Mouse (Mus musculus): ENCODE results near the gene Prtn3. TPM values are rescaled to one million over a fixed set of nuclear protein-coding genes. Genes with fewer than 3 reads are reported as not detected.

Prtn3 gene
- polyA plus RNA-seq, 1 experiment from 2014 or later = 3.0 TPM

GRCm38 (mm10) chr10:79865801-79866295 lies 8.4 kb upstream of the Prtn3 start:
- 61% methylated on average over 19 of the region's 19 CpGs for WGBS
- Histone ChIP-seq H3K4me1 (replicated peaks; ENCODE audit: control insufficient read depth, insufficient read depth, low read length) (no peaks in the 10 kb centered on the region), H3K4me2 (ENCODE audit: low read depth, low read length) (no peak overlapping the region), H3K9ac (ENCODE audit: low read length) (no peak overlapping the region), H3K36me3 (ENCODE audit: control insufficient read depth, insufficient read depth, low read length) (peaks cover 35% of the 10 kb centered on the region), H3K27me3 (ENCODE audit: control insufficient read depth, insufficient read depth, low read depth, low read length) (no peaks in the 10 kb centered on the region), H3K27ac (ENCODE audit: low read length) (no peak overlapping the region), H3K9me3 (ENCODE audit: control insufficient read depth, low read length) (no peaks in the 10 kb centered on the region), H3K4me3 (ENCODE audit: low read length) (no peak overlapping the region)
- ATAC-seq (ENCODE audit: low read depth) = 0 out of 2 replicates have a peak, but pooled peaks have one; percentile 9

DNA sequence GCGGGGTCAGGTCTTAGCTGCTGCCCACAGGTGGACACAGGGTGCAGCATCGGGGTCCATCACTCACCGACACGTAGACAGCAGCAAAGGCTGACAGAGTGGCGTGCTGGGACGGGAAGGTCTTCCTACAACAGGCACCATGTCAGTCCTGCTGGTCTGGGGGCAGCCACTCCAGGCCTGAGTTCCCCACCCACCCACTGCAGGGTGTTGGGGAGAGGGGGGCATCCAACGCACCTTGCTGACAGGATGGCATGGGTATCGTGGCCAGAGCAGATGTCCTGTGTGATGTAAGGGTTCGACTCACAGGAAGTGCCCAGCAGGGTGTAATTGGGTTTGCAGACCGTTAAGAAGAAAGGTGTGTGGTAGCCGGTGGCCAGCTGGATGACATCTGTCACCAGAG lies 7.7 kb upstream of the Prtn3 start:
- Histone ChIP-seq H3K4me1 (replicated peaks; ENCODE audit: control insufficient read depth, insufficient read depth, low read length) (no peaks in the 10 kb centered on the region), H3K36me3 (ENCODE audit: control insufficient read depth, insufficient read depth, low read length) (peaks cover 27% of the 10 kb centered on the region), H3K27me3 (ENCODE audit: control insufficient read depth, insufficient read depth, low read depth, low read length) (no peaks in the 10 kb centered on the region), H3K9me3 (ENCODE audit: control insufficient read depth, low read length) (no peaks in the 10 kb centered on the region), H3K27ac (ENCODE audit: low read length) (no peak overlapping the region), H3K4me2 (ENCODE audit: low read depth, low read length) (no peak overlapping the region), H3K9ac (ENCODE audit: low read length) (no peak overlapping the region), H3K4me3 (ENCODE audit: low read length) (no peak overlapping the region)
- ATAC-seq (ENCODE audit: low read depth) = no peak
- WGBS = 74% methylated on average over 11 of the region's 11 CpGs

DNA sequence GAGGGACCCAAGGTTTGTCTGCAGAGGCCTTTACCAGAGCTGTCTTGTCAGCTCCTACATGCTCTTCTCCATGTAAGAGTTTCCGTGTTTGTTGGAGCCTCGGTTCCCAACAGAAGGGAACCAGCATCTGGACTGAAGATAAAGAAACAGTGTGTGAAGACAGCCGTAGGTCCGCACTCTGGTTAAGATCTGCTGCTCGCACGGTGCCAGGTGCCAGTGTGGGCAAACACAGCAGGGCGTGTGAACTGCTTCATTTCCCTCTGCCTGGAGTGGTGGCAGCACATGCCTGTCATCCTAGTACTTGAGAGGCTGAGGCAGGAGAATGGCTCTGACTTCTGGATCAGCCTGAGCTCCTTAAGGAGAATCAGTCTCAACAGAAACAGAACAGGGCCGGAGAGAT lies 2.4 kb upstream of the Prtn3 start:
- no peak overlapping the region for H3K4me3 ChIP-seq (ENCODE audit: low read length)
- ATAC-seq (ENCODE audit: low read depth) = no peak
- 88% methylated on average over 8 of the region's 8 CpGs for WGBS
- H3K4me2 ChIP-seq (ENCODE audit: low read depth, low read length) = no peak overlapping the region
- H3K27me3 ChIP-seq (ENCODE audit: control insufficient read depth, insufficient read depth, low read depth, low read length) = no peaks in the 10 kb centered on the region
- no peak overlapping the region for H3K27ac ChIP-seq (ENCODE audit: low read length)
- no peaks in the 10 kb centered on the region for H3K9me3 ChIP-seq (ENCODE audit: control insufficient read depth, low read length)
- H3K36me3 ChIP-seq (ENCODE audit: control insufficient read depth, insufficient read depth, low read length) = no peaks in the 10 kb centered on the region
- H3K4me1 ChIP-seq (replicated peaks; ENCODE audit: control insufficient read depth, insufficient read depth, low read length) = peaks cover 18% of the 10 kb centered on the region
- H3K9ac ChIP-seq (ENCODE audit: low read length) = no peak overlapping the region

DNA sequence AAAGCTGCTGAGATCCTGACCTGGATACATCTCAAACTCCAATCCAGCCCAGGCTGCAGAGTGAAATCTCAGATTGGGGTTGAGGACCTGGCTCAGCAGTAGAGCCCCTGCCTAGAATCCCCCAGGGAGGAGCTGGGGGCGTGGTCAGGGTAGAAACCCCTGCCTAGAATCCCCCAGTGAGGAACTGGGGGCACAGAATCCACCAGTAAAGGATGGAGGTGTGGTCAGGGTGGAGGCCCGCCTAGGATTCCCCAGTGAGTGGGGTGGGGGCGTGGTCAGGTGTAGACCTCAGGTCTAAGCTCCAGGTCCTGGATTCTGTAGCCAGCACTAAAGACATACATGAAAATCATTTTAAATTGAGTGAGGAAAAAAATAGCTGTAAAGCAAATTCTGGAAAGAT lies 1.4 kb upstream of the Prtn3 start:
- Histone ChIP-seq H3K36me3 (ENCODE audit: control insufficient read depth, insufficient read depth, low read length) (no peaks in the 10 kb centered on the region), H3K27ac (ENCODE audit: low read length) (no peak overlapping the region), H3K4me3 (ENCODE audit: low read length) (no peak overlapping the region), H3K9me3 (ENCODE audit: control insufficient read depth, low read length) (no peaks in the 10 kb centered on the region), H3K27me3 (ENCODE audit: control insufficient read depth, insufficient read depth, low read depth, low read length) (no peaks in the 10 kb centered on the region), H3K9ac (ENCODE audit: low read length) (no peak overlapping the region), H3K4me2 (ENCODE audit: low read depth, low read length) (no peak overlapping the region; the same call in 1 of the 2 replicates), H3K4me1 (replicated peaks; ENCODE audit: control insufficient read depth, insufficient read depth, low read length) (peaks cover 21% of the 10 kb centered on the region)
- no peak for ATAC-seq (ENCODE audit: low read depth)
- WGBS = 49% methylated on average over 3 of the region's 3 CpGs

- ATAC-seq (ENCODE audit: low read depth) = no peak
- Histone ChIP-seq H3K27me3 (ENCODE audit: control insufficient read depth, insufficient read depth, low read depth, low read length) (no peaks in the 10 kb centered on the region), H3K4me3 (ENCODE audit: low read length) (peak overlapping the region; percentile 74), H3K9ac (ENCODE audit: low read length) (no peak overlapping the region; the same call in 1 of the 2 replicates), H3K4me1 (replicated peaks; ENCODE audit: control insufficient read depth, insufficient read depth, low read length) (peaks cover 21% of the 10 kb centered on the region), H3K36me3 (ENCODE audit: control insufficient read depth, insufficient read depth, low read length) (no peaks in the 10 kb centered on the region), H3K27ac (ENCODE audit: low read length) (no peak overlapping the region), H3K9me3 (ENCODE audit: control insufficient read depth, low read length) (no peaks in the 10 kb centered on the region), H3K4me2 (ENCODE audit: low read depth, low read length) (peak overlapping the region; percentile 94)
- WGBS = 14% methylated on average over 6 of the region's 6 CpGs
Observed at GRCm38 (mm10) chr10:79873313-79873712, 963 bp upstream of the Prtn3 start.

- Histone ChIP-seq H3K4me2 (ENCODE audit: low read depth, low read length) (peak overlapping the region; percentile 94), H3K4me3 (ENCODE audit: low read length) (peak overlapping the region; percentile 74), H3K9me3 (ENCODE audit: control insufficient read depth, low read length) (no peaks in the 10 kb centered on the region), H3K27ac (ENCODE audit: low read length) (no peak overlapping the region), H3K27me3 (ENCODE audit: control insufficient read depth, insufficient read depth, low read depth, low read length) (no peaks in the 10 kb centered on the region), H3K4me1 (replicated peaks; ENCODE audit: control insufficient read depth, insufficient read depth, low read length) (peaks cover 21% of the 10 kb centered on the region), H3K9ac (ENCODE audit: low read length) (peak overlapping the region; percentile 83), H3K36me3 (ENCODE audit: control insufficient read depth, insufficient read depth, low read length) (no peaks in the 10 kb centered on the region)
- no peak for ATAC-seq (ENCODE audit: low read depth)
- 1% methylated on average over 26 of the region's 26 CpGs for WGBS
Observed at GRCm38 (mm10) chr10:79873715-79874289, 474 bp upstream of the Prtn3 start.

GRCm38 (mm10) chr10:79877174-79877573 lies 2.9 kb downstream of the Prtn3 start:
- no peak overlapping the region for H3K4me2 ChIP-seq (ENCODE audit: low read depth, low read length)
- no peaks in the 10 kb centered on the region; the same call in 1 of the 2 replicates for H3K27me3 ChIP-seq (ENCODE audit: control insufficient read depth, insufficient read depth, low read depth, low read length)
- H3K36me3 ChIP-seq (ENCODE audit: control insufficient read depth, insufficient read depth, low read length) = no peaks in the 10 kb centered on the region
- H3K27ac ChIP-seq (ENCODE audit: low read length) = no peak overlapping the region
- H3K9ac ChIP-seq (ENCODE audit: low read length) = no peak overlapping the region
- 50% methylated on average over 1 of the region's 1 CpGs for WGBS
- peaks cover 28% of the 10 kb centered on the region for H3K4me1 ChIP-seq (replicated peaks; ENCODE audit: control insufficient read depth, insufficient read depth, low read length)
- no peak for ATAC-seq (ENCODE audit: low read depth)
- H3K9me3 ChIP-seq (ENCODE audit: control insufficient read depth, low read length) = no peaks in the 10 kb centered on the region
- H3K4me3 ChIP-seq (ENCODE audit: low read length) = no peak overlapping the region

- 44% methylated on average over 12 of the region's 12 CpGs for WGBS
- ATAC-seq (ENCODE audit: low read depth) = no peak
- peaks cover 3% of the 10 kb centered on the region for H3K27me3 ChIP-seq (ENCODE audit: control insufficient read depth, insufficient read depth, low read depth, low read length)
- H3K27ac ChIP-seq (ENCODE audit: low read length) = no peak overlapping the region
- no peaks in the 10 kb centered on the region for H3K36me3 ChIP-seq (ENCODE audit: control insufficient read depth, insufficient read depth, low read length)
- no peaks in the 10 kb centered on the region for H3K9me3 ChIP-seq (ENCODE audit: control insufficient read depth, low read length)
- H3K4me1 ChIP-seq (replicated peaks; ENCODE audit: control insufficient read depth, insufficient read depth, low read length) = peaks cover 29% of the 10 kb centered on the region
- no peak overlapping the region for H3K9ac ChIP-seq (ENCODE audit: low read length)
- H3K4me3 ChIP-seq (ENCODE audit: low read length) = no peak overlapping the region
- H3K4me2 ChIP-seq (ENCODE audit: low read depth, low read length) = no peak overlapping the region
Observed at GRCm38 (mm10) chr10:79877757-79878156, 3.5 kb downstream of the Prtn3 start.

- H3K4me3 ChIP-seq (ENCODE audit: low read length) = no peak overlapping the region
- peaks cover 21% of the 10 kb centered on the region for H3K4me1 ChIP-seq (replicated peaks; ENCODE audit: control insufficient read depth, insufficient read depth, low read length)
- peaks cover 3% of the 10 kb centered on the region for H3K27me3 ChIP-seq (ENCODE audit: control insufficient read depth, insufficient read depth, low read depth, low read length)
- H3K9me3 ChIP-seq (ENCODE audit: control insufficient read depth, low read length) = no peaks in the 10 kb centered on the region
- no peak overlapping the region for H3K27ac ChIP-seq (ENCODE audit: low read length)
- no peaks in the 10 kb centered on the region for H3K36me3 ChIP-seq (ENCODE audit: control insufficient read depth, insufficient read depth, low read length)
- WGBS = 14% methylated on average over 3 of the region's 3 CpGs
- no peak for ATAC-seq (ENCODE audit: low read depth)
- no peak overlapping the region for H3K9ac ChIP-seq (ENCODE audit: low read length)
- H3K4me2 ChIP-seq (ENCODE audit: low read depth, low read length) = no peak overlapping the region
Observed at GRCm38 (mm10) chr10:79879527-79879926, 5.3 kb downstream of the Prtn3 start.
